Mouse (Mus musculus): ENCODE data around the gene Otud5. TPM values are rescaled to one million over a fixed set of nuclear protein-coding genes. Genes with fewer than 3 reads are reported as not detected.
"Not testable (repeated sequence)": the region's sequence is repeated elsewhere in the genome, so short reads cannot be mapped to it uniquely, and the experiment has no call there.

The Otud5 gene
- 14.1 and 23.4 TPM in 2 replicates for polyA plus RNA-seq (2012; ENCODE audit: insufficient read depth, insufficient read length, missing spikeins)

- H3K4me3 ChIP-seq (ENCODE audit: insufficient read depth, low read depth, low read length): peak within 1 kb of the TSS; percentile 96
These were observed at the start of gene Otud5 for GRCm38 (mm10) chrX:7841163-7842162. Otud5 (plus strand) TSS chrX:7841364.

GRCm38 (mm10) chrX:7793361-7793760 lies 47.8 kb upstream of the Otud5 start:
- no peaks in the 10 kb centered on the region for H3K4me1 ChIP-seq (ENCODE audit: control insufficient read depth, insufficient read depth, insufficient read length, low read length)
- no peak overlapping the region for H3K4me3 ChIP-seq (ENCODE audit: insufficient read depth, low read depth, low read length)
- H3K27ac ChIP-seq (replicated peaks; ENCODE audit: low read depth, low read length): no peak overlapping the region

More at GRCm38 (mm10) chrX:7841163-7842162, at the start of gene Otud5:
- Histone ChIP-seq H3K4me1 (ENCODE audit: control insufficient read depth, insufficient read depth, insufficient read length, low read length) (no peaks in the 10 kb centered on the region), H3K27ac (replicated peaks; ENCODE audit: low read depth, low read length) (peak within 1 kb of the TSS; percentile 93)

GRCm38 (mm10) chrX:7795016-7795415 lies 46.1 kb upstream of the Otud5 start:
- Histone ChIP-seq H3K4me3 (ENCODE audit: insufficient read depth, low read depth, low read length) (no peak overlapping the region), H3K27ac (replicated peaks; ENCODE audit: low read depth, low read length) (no peak overlapping the region), H3K4me1 (ENCODE audit: control insufficient read depth, insufficient read depth, insufficient read length, low read length) (no peaks in the 10 kb centered on the region)

- Histone ChIP-seq H3K4me3 (ENCODE audit: insufficient read depth, low read depth, low read length) (no peak overlapping the region), H3K27ac (replicated peaks; ENCODE audit: low read depth, low read length) (no peak overlapping the region), H3K4me1 (ENCODE audit: control insufficient read depth, insufficient read depth, insufficient read length, low read length) (no peaks in the 10 kb centered on the region)
These were observed 43.8 kb upstream of the Otud5 start for GRCm38 (mm10) chrX:7797327-7797726.

- not testable (repeated sequence) for H3K4me3 ChIP-seq (ENCODE audit: insufficient read depth, low read depth, low read length); H3K4me1 ChIP-seq (ENCODE audit: control insufficient read depth, insufficient read depth, insufficient read length, low read length); H3K27ac ChIP-seq (replicated peaks; ENCODE audit: low read depth, low read length)
These were observed 39.0 kb upstream of the Otud5 start for GRCm38 (mm10) chrX:7802157-7802556.

- H3K27ac ChIP-seq (replicated peaks; ENCODE audit: low read depth, low read length); H3K4me1 ChIP-seq (ENCODE audit: control insufficient read depth, insufficient read depth, insufficient read length, low read length); H3K4me3 ChIP-seq (ENCODE audit: insufficient read depth, low read depth, low read length): not testable (repeated sequence)
These were observed 26.1 kb upstream of the Otud5 start for GRCm38 (mm10) chrX:7815016-7815415.

GRCm38 (mm10) chrX:7821865-7822779 lies 19.0 kb upstream of the Otud5 start, which contains the start of gene Kcnd1:
Kcnd1 (plus strand) TSS chrX:7822289.
- no peaks in the 10 kb centered on the region; the same call in 1 of the 2 replicates for H3K4me1 ChIP-seq (ENCODE audit: control insufficient read depth, insufficient read depth, insufficient read length, low read length)
- no peak within 1 kb of the TSS for H3K27ac ChIP-seq (replicated peaks; ENCODE audit: low read depth, low read length)
- 0 out of 2 replicates have a peak within 1 kb of the TSS, but pooled peaks have one; percentile 14 for H3K4me3 ChIP-seq (ENCODE audit: insufficient read depth, low read depth, low read length)

GRCm38 (mm10) chrX:7837146-7837545 lies 4.0 kb upstream of the Otud5 start:
- no peak overlapping the region for H3K4me3 ChIP-seq (ENCODE audit: insufficient read depth, low read depth, low read length)
- H3K4me1 ChIP-seq (ENCODE audit: control insufficient read depth, insufficient read depth, insufficient read length, low read length): no peaks in the 10 kb centered on the region
- no peak overlapping the region for H3K27ac ChIP-seq (replicated peaks; ENCODE audit: low read depth, low read length)

GRCm38 (mm10) chrX:7840842-7841162 lies 362 bp upstream of the Otud5 start:
- peak overlapping the region; percentile 79 for H3K27ac ChIP-seq (replicated peaks; ENCODE audit: low read depth, low read length)
- no peaks in the 10 kb centered on the region for H3K4me1 ChIP-seq (ENCODE audit: control insufficient read depth, insufficient read depth, insufficient read length, low read length)
- H3K4me3 ChIP-seq (ENCODE audit: insufficient read depth, low read depth, low read length): peak overlapping the region; percentile 45

- Histone ChIP-seq H3K4me3 (ENCODE audit: insufficient read depth, low read depth, low read length) (peak overlapping the region; percentile 96), H3K27ac (replicated peaks; ENCODE audit: low read depth, low read length) (peak overlapping the region; percentile 93; the same call in 1 of the 2 replicates), H3K4me1 (ENCODE audit: control insufficient read depth, insufficient read depth, insufficient read length, low read length) (no peaks in the 10 kb centered on the region)
These were observed 1.2 kb downstream of the Otud5 start for GRCm38 (mm10) chrX:7842318-7842717.

- Histone ChIP-seq H3K4me3 (ENCODE audit: insufficient read depth, low read depth, low read length) (no peak overlapping the region), H3K4me1 (ENCODE audit: control insufficient read depth, insufficient read depth, insufficient read length, low read length) (no peaks in the 10 kb centered on the region), H3K27ac (replicated peaks; ENCODE audit: low read depth, low read length) (no peak overlapping the region)
These were observed 6.7 kb downstream of the Otud5 start for GRCm38 (mm10) chrX:7847845-7848244.

GRCm38 (mm10) chrX:7854578-7854977 lies 13.4 kb downstream of the Otud5 start:
- H3K4me3 ChIP-seq (ENCODE audit: insufficient read depth, low read depth, low read length): no peak overlapping the region
- no peaks in the 10 kb centered on the region for H3K4me1 ChIP-seq (ENCODE audit: control insufficient read depth, insufficient read depth, insufficient read length, low read length)
- H3K27ac ChIP-seq (replicated peaks; ENCODE audit: low read depth, low read length): no peak overlapping the region

- Histone ChIP-seq H3K4me1 (ENCODE audit: control insufficient read depth, insufficient read depth, insufficient read length, low read length) (no peaks in the 10 kb centered on the region), H3K4me3 (ENCODE audit: insufficient read depth, low read depth, low read length) (no peak overlapping the region), H3K27ac (replicated peaks; ENCODE audit: low read depth, low read length) (no peak overlapping the region)
These were observed 18.1 kb downstream of the Otud5 start for GRCm38 (mm10) chrX:7859191-7859753.

GRCm38 (mm10) chrX:7863181-7863580 lies 22.0 kb downstream of the Otud5 start:
- H3K27ac ChIP-seq (replicated peaks; ENCODE audit: low read depth, low read length): no peak overlapping the region
- no peak overlapping the region for H3K4me3 ChIP-seq (ENCODE audit: insufficient read depth, low read depth, low read length)
- H3K4me1 ChIP-seq (ENCODE audit: control insufficient read depth, insufficient read depth, insufficient read length, low read length): no peaks in the 10 kb centered on the region

- Histone ChIP-seq H3K27ac (replicated peaks; ENCODE audit: low read depth, low read length) (no peak overlapping the region), H3K4me3 (ENCODE audit: insufficient read depth, low read depth, low read length) (no peak overlapping the region), H3K4me1 (ENCODE audit: control insufficient read depth, insufficient read depth, insufficient read length, low read length) (no peaks in the 10 kb centered on the region)
These were observed 23.4 kb downstream of the Otud5 start for GRCm38 (mm10) chrX:7864551-7864950.

Data from brown adipose tissue, adult 24 weeks (tissue).